Mouse (Mus musculus): Measurements from ENCODE around the gene Was. TPM values are rescaled to one million over a fixed set of nuclear protein-coding genes. Genes with fewer than 3 reads are reported as not detected.

The Was gene
- polyA plus RNA-seq (2015; fragmentation: Nextera tagmentation; extraction: Ambion mirVana), result 2.1 and 2.2 TPM in 2 replicates

- Histone ChIP-seq H3K9me3 (replicated peaks) (no peaks in the 10 kb centered on the region), H3K4me2 (peak within 1 kb of the TSS; percentile 48), H3K4me1 (replicated peaks) (peaks cover 11% of the 10 kb centered on the region), H3K36me3 (replicated peaks) (0 out of 2 replicates have a peak, but pooled peaks cover 3% of the 10 kb centered on the region), H3K4me3 (replicated peaks) (peak within 1 kb of the TSS; percentile 41), H3K27me3 (no peaks in the 10 kb centered on the region), H3K9ac (no peak within 1 kb of the TSS; the same call in 1 of the 2 replicates), H3K27ac (replicated peaks) (peak within 1 kb of the TSS; percentile 54; the same call in 1 of the 2 replicates)
- WGBS (ENCODE audit: insufficient replicate concordance), result 43% methylated on average over 14 of the region's 14 CpGs
- peak; percentile 60 for ATAC-seq (ENCODE audit: insufficient read depth)
Measured at GRCm38 (mm10) chrX:8090346-8090953, at the start of gene Was. Was (minus strand) TSS chrX:8090498.

- H3K4me3 ChIP-seq (replicated peaks), result no peak overlapping the region
- no peak for ATAC-seq (ENCODE audit: insufficient read depth)
- no peak overlapping the region for H3K27ac ChIP-seq (replicated peaks)
- 44% methylated on average over 1 of the region's 1 CpGs for WGBS (ENCODE audit: insufficient replicate concordance)
- no peak overlapping the region for H3K9ac ChIP-seq
- H3K4me1 ChIP-seq (replicated peaks), result peaks cover 16% of the 10 kb centered on the region
- H3K27me3 ChIP-seq, result no peaks in the 10 kb centered on the region
- peaks cover 75% of the 10 kb centered on the region for H3K36me3 ChIP-seq (replicated peaks)
- no peaks in the 10 kb centered on the region for H3K9me3 ChIP-seq (replicated peaks)
- H3K4me2 ChIP-seq, result no peak overlapping the region
Measured at GRCm38 (mm10) chrX:8139480-8139879, 49.2 kb upstream of the Was start.

- H3K27me3 ChIP-seq, result no peaks in the 10 kb centered on the region
- H3K4me3 ChIP-seq (replicated peaks), result no peak overlapping the region
- H3K4me2 ChIP-seq, result no peak overlapping the region
- H3K27ac ChIP-seq (replicated peaks), result no peak overlapping the region
- H3K36me3 ChIP-seq (replicated peaks), result peaks cover 44% of the 10 kb centered on the region
- no peak for ATAC-seq (ENCODE audit: insufficient read depth)
- peaks cover 16% of the 10 kb centered on the region for H3K4me1 ChIP-seq (replicated peaks)
- no peaks in the 10 kb centered on the region for H3K9me3 ChIP-seq (replicated peaks)
- 21% methylated on average over 2 of the region's 2 CpGs for whole genome bisulfite sequencing (ENCODE audit: insufficient replicate concordance)
- no peak overlapping the region for H3K9ac ChIP-seq
Measured at GRCm38 (mm10) chrX:8135886-8136285, 45.6 kb upstream of the Was start.

- WGBS (ENCODE audit: insufficient replicate concordance), result 16% methylated on average over 40 of the region's 40 CpGs
Measured at GRCm38 (mm10) chrX:8132017-8132976, 42.0 kb upstream of the Was start, which contains the start of gene Wdr13. Wdr13 (minus strand) TSS chrX:8132892.

GRCm38 (mm10) chrX:8131393-8131792 is 41.1 kb upstream of the Was start:
- peak overlapping the region; percentile 83 for H3K4me2 ChIP-seq
- peaks cover 29% of the 10 kb centered on the region for H3K36me3 ChIP-seq (replicated peaks)
- no peaks in the 10 kb centered on the region for H3K27me3 ChIP-seq
- H3K4me3 ChIP-seq (replicated peaks), result peak overlapping the region; percentile 67
- H3K9ac ChIP-seq, result no peak overlapping the region
- H3K4me1 ChIP-seq (replicated peaks), result peaks cover 16% of the 10 kb centered on the region
- no peaks in the 10 kb centered on the region for H3K9me3 ChIP-seq (replicated peaks)
- 84% methylated on average over 17 of the region's 17 CpGs for WGBS (ENCODE audit: insufficient replicate concordance)
- peak overlapping the region; percentile 97 for H3K27ac ChIP-seq (replicated peaks)
- ATAC-seq (ENCODE audit: insufficient read depth), result no peak

More at GRCm38 (mm10) chrX:8132017-8132976, 42.0 kb upstream of the Was start, which contains the start of gene Wdr13:
- ATAC-seq (ENCODE audit: insufficient read depth), result peak; percentile 89
- H3K4me1 ChIP-seq (replicated peaks), result peaks cover 16% of the 10 kb centered on the region
- peaks cover 32% of the 10 kb centered on the region for H3K36me3 ChIP-seq (replicated peaks)
- H3K27me3 ChIP-seq, result no peaks in the 10 kb centered on the region
- H3K4me2 ChIP-seq, result peak within 1 kb of the TSS; percentile 83
- H3K27ac ChIP-seq (replicated peaks), result peak within 1 kb of the TSS; percentile 97
- peak within 1 kb of the TSS; percentile 63 for H3K9ac ChIP-seq
- H3K9me3 ChIP-seq (replicated peaks), result no peaks in the 10 kb centered on the region
- H3K4me3 ChIP-seq (replicated peaks), result peak within 1 kb of the TSS; percentile 67

- Histone ChIP-seq H3K27me3 (no peaks in the 10 kb centered on the region), H3K4me3 (replicated peaks) (no peak overlapping the region), H3K36me3 (replicated peaks) (peaks cover 39% of the 10 kb centered on the region), H3K9me3 (replicated peaks) (no peaks in the 10 kb centered on the region), H3K4me1 (replicated peaks) (no peaks in the 10 kb centered on the region), H3K27ac (replicated peaks) (no peak overlapping the region), H3K9ac (no peak overlapping the region), H3K4me2 (no peak overlapping the region)
- 71% methylated on average over 7 of the region's 7 CpGs for WGBS (ENCODE audit: insufficient replicate concordance)
- no peak for ATAC-seq (ENCODE audit: insufficient read depth)
Measured at GRCm38 (mm10) chrX:8125235-8125634, 34.9 kb upstream of the Was start.

- Histone ChIP-seq H3K4me1 (replicated peaks) (no peaks in the 10 kb centered on the region), H3K9me3 (replicated peaks) (no peaks in the 10 kb centered on the region), H3K4me3 (replicated peaks) (no peak overlapping the region), H3K9ac (no peak overlapping the region), H3K4me2 (no peak overlapping the region), H3K27me3 (no peaks in the 10 kb centered on the region), H3K27ac (replicated peaks) (no peak overlapping the region), H3K36me3 (replicated peaks) (peaks cover 29% of the 10 kb centered on the region)
- ATAC-seq (ENCODE audit: insufficient read depth), result no peak
- 65% methylated on average over 6 of the region's 6 CpGs for WGBS (ENCODE audit: insufficient replicate concordance)
Measured at GRCm38 (mm10) chrX:8123821-8124470, 33.6 kb upstream of the Was start.

- Histone ChIP-seq H3K27ac (replicated peaks) (no peak overlapping the region), H3K27me3 (no peaks in the 10 kb centered on the region), H3K4me1 (replicated peaks) (peaks cover 3% of the 10 kb centered on the region; the same call in 1 of the 2 replicates), H3K36me3 (replicated peaks) (no peaks in the 10 kb centered on the region), H3K9me3 (replicated peaks) (no peaks in the 10 kb centered on the region), H3K4me3 (replicated peaks) (no peak overlapping the region), H3K9ac (no peak overlapping the region), H3K4me2 (no peak overlapping the region)
- ATAC-seq (ENCODE audit: insufficient read depth), result no peak
Measured at GRCm38 (mm10) chrX:8117264-8117663, 27.0 kb upstream of the Was start.

GRCm38 (mm10) chrX:8115275-8115674 is 25.0 kb upstream of the Was start:
- Histone ChIP-seq H3K4me3 (replicated peaks) (no peak overlapping the region), H3K9me3 (replicated peaks) (no peaks in the 10 kb centered on the region), H3K4me1 (replicated peaks) (peaks cover 3% of the 10 kb centered on the region; the same call in 1 of the 2 replicates), H3K27ac (replicated peaks) (no peak overlapping the region), H3K4me2 (no peak overlapping the region), H3K36me3 (replicated peaks) (no peaks in the 10 kb centered on the region), H3K27me3 (no peaks in the 10 kb centered on the region), H3K9ac (no peak overlapping the region)
- 59% methylated on average over 4 of the region's 4 CpGs for WGBS (ENCODE audit: insufficient replicate concordance)
- ATAC-seq (ENCODE audit: insufficient read depth), result no peak

- no peak overlapping the region for H3K4me3 ChIP-seq (replicated peaks)
- H3K27ac ChIP-seq (replicated peaks), result no peak overlapping the region
- H3K4me2 ChIP-seq, result no peak overlapping the region
- no peaks in the 10 kb centered on the region for H3K36me3 ChIP-seq (replicated peaks)
- H3K27me3 ChIP-seq, result no peaks in the 10 kb centered on the region
- H3K9me3 ChIP-seq (replicated peaks), result no peaks in the 10 kb centered on the region
- 78% methylated on average over 3 of the region's 3 CpGs for WGBS (ENCODE audit: insufficient replicate concordance)
- H3K4me1 ChIP-seq (replicated peaks), result peaks cover 25% of the 10 kb centered on the region
- no peak for ATAC-seq (ENCODE audit: insufficient read depth)
- H3K9ac ChIP-seq, result no peak overlapping the region
Measured at GRCm38 (mm10) chrX:8105019-8105418, 14.7 kb upstream of the Was start.

- H3K4me3 ChIP-seq (replicated peaks), result no peak overlapping the region
- H3K9ac ChIP-seq, result no peak overlapping the region
- H3K9me3 ChIP-seq (replicated peaks), result no peaks in the 10 kb centered on the region
- H3K36me3 ChIP-seq (replicated peaks), result no peaks in the 10 kb centered on the region
- no peaks in the 10 kb centered on the region for H3K27me3 ChIP-seq
- peak overlapping the region; percentile 45 for H3K4me2 ChIP-seq
- ATAC-seq (ENCODE audit: insufficient read depth), result peak; percentile 89
- H3K27ac ChIP-seq (replicated peaks), result peak overlapping the region; percentile 81
- H3K4me1 ChIP-seq (replicated peaks), result peaks cover 34% of the 10 kb centered on the region
- 25% methylated on average over 7 of the region's 7 CpGs for WGBS (ENCODE audit: insufficient replicate concordance)
Measured at GRCm38 (mm10) chrX:8102213-8102668, 11.9 kb upstream of the Was start.

All from liver, embryonic 15.5 days (tissue).